Mouse (Mus musculus) testis, adult 2 months (tissue): ENCODE measurements around the gene Ssbp1.

Experiments
- CTCF ChIP-seq: fragments of 200-500 bp; IDR thresholded peaks from 2 replicates; pipeline ENCODE4 v1.5.1; 2012; ENCODE audit warnings: low read depth, mild to moderate bottlenecking, inconsistent platforms, low read length, moderate library complexity; ENCODE audit not compliant: control insufficient read depth, insufficient read depth, insufficient replicate concordance
- POLR2A ChIP-seq: fragments of 200-500 bp; IDR thresholded peaks from 2 replicates; pipeline ENCODE4 v1.6.1; 2012; ENCODE audit warnings: low read depth, mild to moderate bottlenecking, inconsistent platforms, low read length, moderate library complexity; ENCODE audit not compliant: control insufficient read depth

DNA sequence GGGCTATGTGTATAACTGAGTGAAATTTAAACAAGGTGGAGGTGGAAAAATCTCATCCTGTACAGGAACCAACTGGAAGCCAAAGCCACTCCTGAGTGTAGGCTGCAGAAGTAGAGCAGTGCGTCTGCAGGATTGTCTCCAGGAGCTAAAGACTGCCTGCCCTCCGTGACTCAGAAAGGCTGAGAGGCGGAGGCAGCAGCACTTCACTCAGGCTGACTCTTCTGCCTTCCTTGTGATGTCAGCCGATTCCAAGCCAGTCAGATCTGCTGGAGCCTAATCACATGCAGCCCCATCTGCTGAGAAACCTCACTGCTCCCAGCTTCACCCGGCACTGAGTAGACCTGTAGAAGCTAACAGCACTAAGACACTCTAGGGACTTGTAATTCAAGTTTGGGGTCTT, 11.2 kb downstream of the Ssbp1 start:
- TF ChIP-seq CTCF (no peak), POLR2A (no peak)
